Mouse (Mus musculus) midbrain, embryonic 11.5 days (tissue): Measurements from ENCODE around the gene Tekt4. TPM values are rescaled to one million over a fixed set of nuclear protein-coding genes. Genes with fewer than 3 reads are reported as not detected.

Source experiments
- ATAC-seq: fragments of 200-750 bp; cut with Nextera tagmentation; 2 replicates; pipeline ENCODE4 v1.8.0; 2017; ENCODE audit warnings: moderate TSS enrichment, moderate library complexity; ENCODE audit not compliant: low FRiP score
- DNase-seq: peaks from one replicate; pipeline ENCODE4 v3.0.0; 2015; ENCODE audit warnings: low spot score; ENCODE audit errors: missing footprints
- H3K27ac ChIP-seq: fragments of 300-500 bp; sonication (generic); 2 replicates; pipeline ENCODE4 v1.5.1; 2014; ENCODE audit warnings: low read depth, low read length
- H3K27me3 ChIP-seq: fragments of 300-500 bp; sonication (generic); 2 replicates; pipeline ENCODE4 v1.6.1; 2014; ENCODE audit warnings: mild to moderate bottlenecking, low read length, moderate library complexity, mixed read lengths; ENCODE audit not compliant: control insufficient read depth, insufficient read depth
- H3K36me3 ChIP-seq: fragments of 300-500 bp; sonication (generic); 2 replicates; pipeline ENCODE4 v1.6.1; 2014; ENCODE audit warnings: mild to moderate bottlenecking, low read length, moderate library complexity, mixed read lengths; ENCODE audit not compliant: control insufficient read depth, insufficient read depth
- H3K4me1 ChIP-seq: fragments of 300-500 bp; sonication (generic); 2 replicates; pipeline ENCODE4 v1.6.1; 2014; ENCODE audit warnings: low read length; ENCODE audit not compliant: control insufficient read depth, insufficient read depth
- H3K4me2 ChIP-seq: fragments of 300-500 bp; sonication (generic); 2 replicates; pipeline ENCODE4 v1.6.1; 2014; ENCODE audit warnings: mild to moderate bottlenecking, moderate library complexity
- H3K4me3 ChIP-seq: fragments of 300-500 bp; sonication (generic); 2 replicates; pipeline ENCODE4 v1.5.1; 2014; ENCODE audit warnings: low read depth, low read length
- H3K9ac ChIP-seq: fragments of 300-500 bp; sonication (generic); 2 replicates; pipeline ENCODE4 v1.6.1; 2014; ENCODE audit warnings: low read length
- H3K9me3 ChIP-seq: fragments of 300-500 bp; sonication (generic); 2 replicates; pipeline ENCODE4 v1.6.1; 2016; ENCODE audit warnings: low read length; ENCODE audit not compliant: control insufficient read depth
- WGBS: fragments of 180-500 bp; shearing (Covaris S2); extraction: QIAGEN DNeasy Blood & Tissue Kit; methylation state at CpG from one replicate; pipeline ENCODE4 v1.1.7; 2014; 5-methylcytosine and 5-hydroxymethylcytosine counted together
- polyA plus RNA-seq: library from polyadenylated mRNA; unstranded; fragments of >200 nt; fragmentation: Nextera tagmentation; extraction: Ambion mirVana; gene quantifications from 2 replicates; pipeline ENCODE4 v1.2.1, GENCODE M21; 2014

Gene Tekt4
- polyA plus RNA-seq, 1 experiment from 2014 or later: 0.12 TPM

DNA sequence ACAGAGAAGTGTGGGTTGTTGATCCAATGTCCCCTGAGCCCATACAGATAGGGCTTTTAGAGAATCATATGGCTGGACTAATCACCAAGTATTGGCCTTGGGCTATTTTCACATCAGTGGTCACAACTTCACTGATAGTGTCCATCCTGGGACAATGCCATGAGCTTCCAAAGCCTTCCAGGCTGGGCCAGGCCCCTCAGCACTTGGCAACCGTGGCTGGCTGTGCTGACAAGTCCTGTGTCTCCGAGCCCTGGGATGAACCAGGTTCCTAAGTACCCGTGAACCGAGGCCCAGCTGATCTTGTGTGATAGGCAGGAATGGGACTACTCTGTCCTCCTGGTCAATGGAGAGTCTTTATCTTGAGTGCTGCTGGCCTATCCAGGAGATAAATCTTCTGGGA, 9.7 kb downstream of the Tekt4 start:
- ATAC-seq (no peak), DNase-seq (no peak)
- Histone ChIP-seq H3K4me3 (no peak overlapping the region), H3K27me3 (no peaks in the 10 kb centered on the region), H3K4me2 (no peak overlapping the region), H3K36me3 (no peaks in the 10 kb centered on the region), H3K9ac (no peak overlapping the region), H3K4me1 (peaks cover 7% of the 10 kb centered on the region), H3K27ac (no peak overlapping the region), H3K9me3 (no peaks in the 10 kb centered on the region)
- 93% methylated on average over 4 of the region's 4 CpGs for WGBS

DNA sequence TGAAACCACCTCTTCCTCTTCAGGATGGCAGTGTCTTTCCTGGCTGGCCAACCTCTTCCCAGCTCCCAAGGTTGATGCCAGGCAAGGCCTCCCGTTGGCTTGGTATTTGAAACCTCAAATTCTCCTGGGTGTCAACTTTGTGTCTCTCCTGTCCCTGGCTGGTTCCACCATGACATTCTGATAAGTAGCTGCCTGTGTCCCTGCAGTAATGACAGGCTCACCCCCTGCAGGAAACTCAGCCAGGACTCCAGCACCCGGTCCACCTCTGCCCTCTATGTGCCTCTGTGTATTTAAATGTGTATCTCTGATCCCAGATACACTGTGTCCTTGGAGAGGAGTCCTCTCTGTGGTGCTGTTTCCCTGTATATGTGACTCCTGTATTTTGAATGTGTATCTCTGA, 11.8 kb downstream of the Tekt4 start:
- no peaks in the 10 kb centered on the region for H3K36me3 ChIP-seq
- WGBS: 79% methylated on average over 2 of the region's 2 CpGs
- H3K4me3 ChIP-seq: no peak overlapping the region
- H3K27ac ChIP-seq: no peak overlapping the region
- no peaks in the 10 kb centered on the region for H3K27me3 ChIP-seq
- no peak overlapping the region for H3K9ac ChIP-seq
- no peak for DNase-seq
- no peak for ATAC-seq
- no peaks in the 10 kb centered on the region for H3K9me3 ChIP-seq
- no peak overlapping the region for H3K4me2 ChIP-seq
- H3K4me1 ChIP-seq: peaks cover 8% of the 10 kb centered on the region

- 71% methylated on average over 6 of the region's 6 CpGs for WGBS
- Histone ChIP-seq H3K36me3 (no peaks in the 10 kb centered on the region), H3K4me2 (no peak overlapping the region), H3K27me3 (0 out of 2 replicates have a peak, but pooled peaks cover 4% of the 10 kb centered on the region), H3K4me3 (no peak overlapping the region), H3K9ac (no peak overlapping the region), H3K9me3 (no peaks in the 10 kb centered on the region), H3K27ac (no peak overlapping the region), H3K4me1 (peaks cover 6% of the 10 kb centered on the region)
- DNase-seq (peak; percentile 44), ATAC-seq (no peak)
Measured at GRCm38 (mm10) chr17:25467781-25468180, 13.4 kb downstream of the Tekt4 start.

DNA sequence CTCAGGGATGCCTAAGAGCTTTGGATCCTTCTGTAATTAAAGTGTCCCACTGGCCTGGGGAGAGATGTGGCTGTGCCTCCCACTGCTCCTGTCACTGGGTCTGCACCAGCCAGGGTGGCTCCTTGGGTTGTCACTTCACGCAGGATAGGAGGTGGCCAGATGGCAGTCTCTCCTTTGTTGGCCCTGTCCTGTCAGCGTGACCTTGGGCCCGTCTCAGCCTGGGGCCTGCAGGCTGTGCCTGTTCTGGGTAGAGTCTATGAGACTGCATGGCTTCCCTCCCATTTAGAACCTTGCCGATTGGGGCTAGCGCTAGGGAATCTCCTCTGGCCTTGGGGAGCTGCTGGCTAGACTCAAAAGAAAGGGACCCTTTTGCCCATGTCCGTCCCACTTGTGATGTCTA, 13.9 kb downstream of the Tekt4 start:
- DNase-seq (no peak), ATAC-seq (no peak)
- 70% methylated on average over 6 of the region's 6 CpGs for WGBS
- H3K36me3 ChIP-seq: no peaks in the 10 kb centered on the region
- no peaks in the 10 kb centered on the region for H3K9me3 ChIP-seq
- H3K27me3 ChIP-seq: 0 out of 2 replicates have a peak, but pooled peaks cover 4% of the 10 kb centered on the region
- H3K4me1 ChIP-seq: peaks cover 6% of the 10 kb centered on the region
- H3K4me2 ChIP-seq: no peak overlapping the region
- H3K4me3 ChIP-seq: no peak overlapping the region
- no peak overlapping the region for H3K27ac ChIP-seq
- H3K9ac ChIP-seq: no peak overlapping the region

- H3K9me3 ChIP-seq: no peaks in the 10 kb centered on the region
- no peak overlapping the region for H3K9ac ChIP-seq
- no peaks in the 10 kb centered on the region for H3K36me3 ChIP-seq
- H3K27ac ChIP-seq: no peak overlapping the region
- 33% methylated on average over 7 of the region's 8 CpGs for WGBS
- peaks cover 11% of the 10 kb centered on the region for H3K4me1 ChIP-seq
- H3K27me3 ChIP-seq: peaks cover 8% of the 10 kb centered on the region; the same call in 1 of the 2 replicates
- no peak overlapping the region for H3K4me3 ChIP-seq
- ATAC-seq: peak; percentile 47; the same call in 1 of the 2 replicates
- no peak overlapping the region for H3K4me2 ChIP-seq
- peak; percentile 93 for DNase-seq
Measured at GRCm38 (mm10) chr17:25469798-25470197, 15.4 kb downstream of the Tekt4 start.

DNA sequence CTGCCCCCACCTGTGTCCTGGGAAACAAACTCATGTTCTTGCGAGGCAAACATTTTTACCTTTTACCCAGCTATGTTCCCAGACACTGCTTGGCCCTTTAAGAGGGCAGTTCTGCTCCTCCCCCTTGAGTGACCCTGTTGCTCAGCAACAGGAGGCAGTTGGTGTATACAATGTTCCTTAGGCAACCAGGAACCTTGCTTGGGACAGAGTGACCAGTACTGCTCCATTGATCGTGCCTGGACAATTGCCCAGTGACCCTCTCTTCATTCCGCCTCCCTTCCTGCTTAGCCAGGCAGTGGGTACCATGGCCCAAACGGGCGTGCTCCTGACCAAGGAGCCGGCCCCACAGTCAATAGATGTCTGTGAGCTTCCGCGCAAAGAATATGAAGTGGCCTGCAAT, 17.0 kb downstream of the Tekt4 start:
- Histone ChIP-seq H3K4me1 (peaks cover 11% of the 10 kb centered on the region), H3K9ac (peak overlapping the region; percentile 5; the same call in 1 of the 2 replicates), H3K36me3 (no peaks in the 10 kb centered on the region), H3K4me3 (no peak overlapping the region), H3K27me3 (peaks cover 12% of the 10 kb centered on the region), H3K27ac (no peak overlapping the region), H3K4me2 (no peak overlapping the region), H3K9me3 (no peaks in the 10 kb centered on the region)
- DNase-seq (no peak), ATAC-seq (0 out of 2 replicates have a peak, but pooled peaks have one; percentile 49)
- WGBS: 37% methylated on average over 8 of the region's 8 CpGs

- peaks cover 11% of the 10 kb centered on the region for H3K4me1 ChIP-seq
- 54% methylated on average over 14 of the region's 14 CpGs for WGBS
- H3K4me2 ChIP-seq: no peak overlapping the region
- H3K4me3 ChIP-seq: no peak overlapping the region
- no peaks in the 10 kb centered on the region for H3K9me3 ChIP-seq
- H3K36me3 ChIP-seq: no peaks in the 10 kb centered on the region
- H3K27me3 ChIP-seq: peaks cover 12% of the 10 kb centered on the region
- H3K9ac ChIP-seq: no peak overlapping the region
- no peak for ATAC-seq
- DNase-seq: no peak
- H3K27ac ChIP-seq: no peak overlapping the region
Measured at GRCm38 (mm10) chr17:25472044-25472443, 17.6 kb downstream of the Tekt4 start.

GRCm38 (mm10) chr17:25474330-25475077, 20.1 kb downstream of the Tekt4 start:
- Histone ChIP-seq H3K27me3 (peaks cover 12% of the 10 kb centered on the region), H3K9me3 (no peaks in the 10 kb centered on the region), H3K4me1 (peaks cover 11% of the 10 kb centered on the region), H3K9ac (peak overlapping the region; percentile 42), H3K27ac (no peak overlapping the region), H3K4me3 (peak overlapping the region; percentile 29), H3K4me2 (peak overlapping the region; percentile 68), H3K36me3 (no peaks in the 10 kb centered on the region)
- DNase-seq: peak; percentile 97
- peak; percentile 60; the same call in 1 of the 2 replicates for ATAC-seq
- WGBS: 3% methylated on average over 38 of the region's 38 CpGs

DNA sequence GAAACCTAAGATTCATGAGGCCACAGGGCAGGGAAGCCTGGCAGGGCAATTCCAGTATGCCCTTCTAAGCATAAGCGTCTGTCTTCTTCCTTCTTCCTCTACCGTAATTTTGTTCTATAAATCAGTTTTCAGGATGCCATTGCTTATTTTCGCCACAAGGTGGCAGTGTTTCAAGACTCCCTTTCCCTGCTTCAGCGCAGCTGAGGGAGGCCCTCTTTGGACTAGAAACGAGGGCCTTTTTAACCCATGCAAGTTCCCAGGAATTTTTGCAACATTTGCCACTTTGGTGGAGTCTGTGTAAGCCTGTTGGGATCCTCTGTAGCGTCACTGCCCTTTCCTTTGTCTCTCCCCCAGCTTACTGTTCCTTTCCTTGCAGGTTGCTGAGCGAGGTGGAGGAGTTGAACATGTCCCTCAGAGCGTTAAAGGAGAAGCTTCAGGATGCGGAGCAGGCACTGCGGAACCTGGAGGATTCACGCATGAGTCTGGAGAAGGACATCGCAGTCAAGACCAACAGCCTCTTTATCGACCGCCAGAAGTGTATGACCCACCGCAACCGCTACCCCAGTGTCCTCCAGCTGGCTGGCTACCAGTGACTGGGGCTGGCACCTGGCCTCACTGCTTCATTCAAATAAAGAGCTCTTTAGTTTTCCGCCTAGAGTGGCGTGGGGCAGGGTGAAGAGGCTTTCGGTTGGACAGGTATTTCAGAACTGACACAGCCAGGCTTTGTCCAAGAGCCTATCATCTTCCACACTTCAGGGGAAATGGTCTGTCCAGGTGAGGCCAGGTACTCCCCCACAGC, 21.7 kb downstream of the Tekt4 start:
- Histone ChIP-seq H3K9me3 (no peaks in the 10 kb centered on the region), H3K4me2 (no peak overlapping the region), H3K4me1 (peaks cover 11% of the 10 kb centered on the region), H3K27me3 (peaks cover 12% of the 10 kb centered on the region), H3K9ac (no peak overlapping the region), H3K36me3 (no peaks in the 10 kb centered on the region), H3K4me3 (no peak overlapping the region), H3K27ac (no peak overlapping the region)
- DNase-seq: peak; percentile 97
- 44% methylated on average over 19 of the region's 19 CpGs for WGBS
- ATAC-seq: no peak
